Comparison of ENCODE assay signal across 8 mouse cellular contexts in the genomic region with DNA sequence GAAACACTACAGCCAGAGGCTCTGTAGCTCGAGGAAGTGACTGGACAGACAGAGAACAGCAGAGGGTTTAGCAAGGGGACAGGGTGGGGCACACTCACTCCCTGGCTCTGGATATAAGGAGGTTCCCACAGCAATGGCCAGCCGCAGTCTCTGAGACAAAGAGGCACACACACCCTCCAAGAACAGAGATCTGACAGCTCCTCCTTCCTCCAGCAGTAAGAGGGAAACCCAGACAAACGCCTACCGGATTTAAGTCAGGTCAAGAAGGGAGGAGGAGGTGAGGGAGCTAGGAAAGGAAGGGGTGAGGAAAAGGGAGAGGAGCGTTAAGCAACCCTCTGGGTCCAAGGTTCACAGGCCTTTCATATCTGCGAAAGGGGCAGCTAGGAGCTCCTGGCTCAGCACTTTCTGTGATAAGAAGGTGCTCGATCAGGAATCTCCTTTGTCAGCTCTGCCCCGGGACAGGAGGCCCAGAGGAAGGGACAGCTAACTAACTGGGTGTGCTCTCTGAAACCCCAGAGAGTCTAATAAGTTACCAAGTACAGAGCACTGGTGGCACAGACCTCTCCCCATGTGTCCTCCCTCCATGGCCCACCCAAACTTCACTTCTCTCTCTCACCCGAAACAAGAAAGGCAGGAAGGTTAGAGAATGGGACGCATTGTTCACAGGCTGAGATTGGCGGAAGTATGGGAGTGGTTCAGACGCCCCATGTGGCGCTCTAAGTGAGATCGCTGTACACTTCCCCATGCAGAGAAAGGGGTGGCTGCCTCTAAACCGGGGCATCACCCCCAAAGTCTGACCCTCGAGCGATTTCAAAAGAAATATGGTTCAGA. TPM values are rescaled to one million over a fixed set of nuclear protein-coding genes. Genes with fewer than 3 reads are reported as not detected.
DNase-seq lines count a peak whose midpoint lies in the region; ATAC-seq and TF ChIP-seq lines count a peak whose summit lies in the region.

No protein-coding gene starts in this region.

- H3K79me2 ChIP-seq in macrophage (ENCODE audit: inconsistent target): peaks cover 38% of the 10 kb centered on the region

- intact Hi-C loops in gastrocnemius, adult 2 months (cut with DNase I): loop anchor here (5.0 kb wide), 3 partner anchors 33 to 158 kb away; a partner anchor contains a TSS

- 32% methylated on average over 17 of the region's 17 CpGs for WGBS in heart, embryonic 14.5 days
- WGBS in kidney, postnatal 0 days: 36% methylated on average over 17 of the region's 17 CpGs
- WGBS in macrophage (ENCODE audit: missing documents): 28% methylated on average over 17 of the region's 17 CpGs

- H3K9me3 ChIP-seq in heart, embryonic 14.5 days (ENCODE audit: control insufficient read depth, low read length): no peaks in the 10 kb centered on the region
- H3K9me3 ChIP-seq in kidney, postnatal 0 days (replicated peaks; ENCODE audit: low read length): no peaks in the 10 kb centered on the region

- H3K4me3 ChIP-seq in gastrocnemius, adult 2 months: peak overlapping the region; percentile 55
- peak overlapping the region; percentile 3 to 17; a peak in 2 of 4 replicates for H3K4me3 ChIP-seq in heart, embryonic 14.5 days (ENCODE audit: control insufficient read depth in 1 of 2, insufficient read depth in 1 of 2, low read depth in 1 of 2, low read length in 2 of 2)
- H3K4me3 ChIP-seq in kidney, postnatal 0 days (replicated peaks; ENCODE audit: low read depth, low read length): no peak overlapping the region; the same call in 1 of the 2 replicates
- peak overlapping the region; percentile 12; the same call in 1 of the 2 replicates for H3K4me3 ChIP-seq in macrophage (ENCODE audit: inconsistent target)

- TF ChIP-seq CTCF in gastrocnemius, adult 2 months (IDR thresholded peaks at IDR 0.05): no peak
- TF ChIP-seq CTCF in kidney, postnatal 0 days (IDR thresholded peaks at IDR 0.05; ENCODE audit: low read depth): no peak

- H3K4me1 ChIP-seq in heart, embryonic 14.5 days (ENCODE audit: control insufficient read depth in 2 of 2, insufficient read depth in 2 of 2, low read length in 2 of 2): peaks cover 22 to 23% of the 10 kb centered on the region in 2 experiments
- peaks cover 21% of the 10 kb centered on the region for H3K4me1 ChIP-seq in kidney, postnatal 0 days (replicated peaks; ENCODE audit: insufficient read depth, low read length)

- ATAC-seq in heart, embryonic 14.5 days (ENCODE audit: insufficient number of reproducible peaks, insufficient read depth, low FRiP score, low read depth): peak; percentile 33
- ATAC-seq in kidney, postnatal 0 days (replicated peaks; ENCODE audit: low FRiP score, low read depth): peak; percentile 50; the same call in 1 of the 2 replicates
- ATAC-seq in cerebellum, adult (ENCODE audit: insufficient number of reproducible peaks, low FRiP score, low TSS enrichment): no peak

- H3K27me3 ChIP-seq in heart, embryonic 14.5 days (ENCODE audit: control insufficient read depth, insufficient read depth, low read length): no peaks in the 10 kb centered on the region
- no peaks in the 10 kb centered on the region for H3K27me3 ChIP-seq in kidney, postnatal 0 days (ENCODE audit: insufficient read depth, low read length)

- no peaks in the 10 kb centered on the region for H3K36me3 ChIP-seq in heart, embryonic 14.5 days (ENCODE audit: control insufficient read depth, insufficient read depth, low read length)
- no peaks in the 10 kb centered on the region for H3K36me3 ChIP-seq in kidney, postnatal 0 days (ENCODE audit: insufficient read depth, low read length)
- H3K36me3 ChIP-seq in macrophage (ENCODE audit: inconsistent target): no peaks in the 10 kb centered on the region

- peak overlapping the region; percentile 35 for H3K9ac ChIP-seq in heart, embryonic 14.5 days (ENCODE audit: low read length)
- peak overlapping the region; percentile 0; the same call in 1 of the 2 replicates for H3K9ac ChIP-seq in kidney, postnatal 0 days (ENCODE audit: low read depth, low read length)

- peak overlapping the region; percentile 45 for H3K4me2 ChIP-seq in heart, embryonic 14.5 days (ENCODE audit: low read length)
- peak overlapping the region; percentile 44 for H3K4me2 ChIP-seq in kidney, postnatal 0 days (ENCODE audit: low read length)

- peak overlapping the region; percentile 80 for H3K27ac ChIP-seq in gastrocnemius, adult 2 months
- H3K27ac ChIP-seq in heart, embryonic 14.5 days (replicated peaks in 1 of 2; ENCODE audit: control insufficient read depth in 1 of 2, insufficient read depth in 1 of 2, low read depth in 2 of 2, low read length in 2 of 2): peak overlapping the region; percentile 68 to 76
- H3K27ac ChIP-seq in kidney, postnatal 0 days: peak overlapping the region; percentile 77
- peak overlapping the region; percentile 82 for H3K27ac ChIP-seq in macrophage

- DNase-seq in gastrocnemius, adult 2 months: peak; percentile 51
- no peak for DNase-seq in gastrocnemius, postnatal 4 days (ENCODE audit: low spot score in 2 of 2)
- no peak for DNase-seq in kidney, postnatal 0 days (ENCODE audit: low spot score)
- no peak for DNase-seq in B cell, adult 2 months
- DNase-seq in layer of hippocampus, postnatal 25 days (ENCODE audit: extremely low spot score in 1 of 2, low spot score in 1 of 2): no peak

RNA-seq across cellular contexts. Expression of a gene that starts 7.4 kb away (rescaled TPM):
- total RNA-seq in gastrocnemius, adult 2 months (2021): 1 to 10 TPM in 1 of 2 experiments, under 1 TPM in 1; 0.56 to 2.0 TPM
- 1 to 10 TPM; 6.2 to 7.3 TPM for total RNA-seq in gastrocnemius, postnatal 4 days (2021)
- polyA plus RNA-seq in heart, embryonic 14.5 days (2014; fragmentation: Nextera tagmentation; extraction: Ambion mirVana): 10.0 and 10.9 TPM in 2 replicates
- polyA plus RNA-seq in kidney, postnatal 0 days (2015; fragmentation: Nextera tagmentation; extraction: Ambion mirVana): 27.8 and 36.4 TPM in 2 replicates
- total RNA-seq in macrophage (2018; cell fraction: chromatin; rRNA removed): 10 to 100 TPM; 15.0 to 82.0 (median 43.4) TPM
- total RNA-seq in macrophage (2018; cell fraction: cytosol; rRNA removed): 100 to 1,000 TPM in 1 of 26 experiments, 10 to 100 TPM in 25; 33.4 to 102 (median 60.1) TPM
- total RNA-seq in macrophage (2018; cell fraction: nucleus; rRNA removed): 10 to 100 TPM; 31.1 to 77.3 (median 52.1) TPM
- polyA plus RNA-seq in macrophage (2018): 39.3 to 48.7 TPM (median 48.3 TPM) in 3 replicates
- 1 to 10 TPM; 1.5 to 1.9 TPM for total RNA-seq in layer of hippocampus, postnatal 25 days (2021)

RNA-seq across cellular contexts. Expression of a gene that starts 16.5 kb away (rescaled TPM):
- 100 to 1,000 TPM; 102 to 111 TPM for total RNA-seq in gastrocnemius, adult 2 months (2021)
- total RNA-seq in gastrocnemius, postnatal 4 days (2021): 100 to 1,000 TPM; 151 to 166 TPM
- polyA plus RNA-seq in heart, embryonic 14.5 days (2014; fragmentation: Nextera tagmentation; extraction: Ambion mirVana): 266 and 307 TPM in 2 replicates
- 357 and 408 TPM in 2 replicates for polyA plus RNA-seq in kidney, postnatal 0 days (2015; fragmentation: Nextera tagmentation; extraction: Ambion mirVana)
- total RNA-seq in macrophage (2018; cell fraction: chromatin; rRNA removed): 100 to 1,000 TPM in 6 of 26 experiments, 10 to 100 TPM in 20; 17.6 to 207 (median 72.8) TPM
- total RNA-seq in macrophage (2018; cell fraction: cytosol; rRNA removed): 100 to 1,000 TPM; 115 to 228 (median 161) TPM
- 100 to 1,000 TPM in 4 of 26 experiments, 10 to 100 TPM in 22; 30.9 to 136 (median 67.5) TPM for total RNA-seq in macrophage (2018; cell fraction: nucleus; rRNA removed)
- 40.3 to 199 TPM (median 94.6 TPM) in 3 replicates for polyA plus RNA-seq in macrophage (2018)
- total RNA-seq in layer of hippocampus, postnatal 25 days (2021): 100 to 1,000 TPM; 112 TPM

RNA-seq across cellular contexts. Expression of a gene that starts 21.2 kb away (rescaled TPM):
- total RNA-seq in gastrocnemius, adult 2 months (2021): 10 to 100 TPM in 1 of 2 experiments, 1 to 10 TPM in 1; 8.5 to 14.0 TPM
- total RNA-seq in gastrocnemius, postnatal 4 days (2021): 100 to 1,000 TPM; 222 to 237 TPM
- polyA plus RNA-seq in heart, embryonic 14.5 days (2014; fragmentation: Nextera tagmentation; extraction: Ambion mirVana): 100 and 115 TPM in 2 replicates
- 107 and 114 TPM in 2 replicates for polyA plus RNA-seq in kidney, postnatal 0 days (2015; fragmentation: Nextera tagmentation; extraction: Ambion mirVana)
- total RNA-seq in macrophage (2018; cell fraction: chromatin; rRNA removed): 100 to 1,000 TPM in 17 of 26 experiments, 10 to 100 TPM in 7, 1 to 10 TPM in 2; 6.7 to 532 (median 155) TPM
- 100 to 1,000 TPM in 14 of 26 experiments, 10 to 100 TPM in 10, 1 to 10 TPM in 2; 9.2 to 351 (median 147) TPM for total RNA-seq in macrophage (2018; cell fraction: cytosol; rRNA removed)
- total RNA-seq in macrophage (2018; cell fraction: nucleus; rRNA removed): 100 to 1,000 TPM in 18 of 26 experiments, 10 to 100 TPM in 8; 13.6 to 816 (median 329) TPM
- polyA plus RNA-seq in macrophage (2018): 19.5 to 30.7 TPM (median 25.0 TPM) in 3 replicates
- total RNA-seq in layer of hippocampus, postnatal 25 days (2021): 10 to 100 TPM; 15.8 to 21.2 TPM

RNA-seq across cellular contexts. Expression of a gene that starts 49.6 kb away (rescaled TPM):
- 10 to 100 TPM; 49.1 to 54.6 TPM for total RNA-seq in gastrocnemius, adult 2 months (2021)
- total RNA-seq in gastrocnemius, postnatal 4 days (2021): 10 to 100 TPM; 67.8 to 85.9 TPM
- polyA plus RNA-seq in heart, embryonic 14.5 days (2014; fragmentation: Nextera tagmentation; extraction: Ambion mirVana): 73.4 and 82.3 TPM in 2 replicates
- 57.6 and 66.5 TPM in 2 replicates for polyA plus RNA-seq in kidney, postnatal 0 days (2015; fragmentation: Nextera tagmentation; extraction: Ambion mirVana)
- total RNA-seq in macrophage (2018; cell fraction: chromatin; rRNA removed): 100 to 1,000 TPM in 2 of 26 experiments, 10 to 100 TPM in 24; 16.9 to 118 (median 43.0) TPM
- total RNA-seq in macrophage (2018; cell fraction: cytosol; rRNA removed): 10 to 100 TPM; 18.0 to 46.5 (median 34.2) TPM
- 10 to 100 TPM; 15.1 to 86.6 (median 33.4) TPM for total RNA-seq in macrophage (2018; cell fraction: nucleus; rRNA removed)
- polyA plus RNA-seq in macrophage (2018): 29.2 to 46.0 TPM (median 33.9 TPM) in 3 replicates
- total RNA-seq in layer of hippocampus, postnatal 25 days (2021): 10 to 100 TPM; 50.1 to 57.6 TPM

RNA-seq across cellular contexts. Expression of a gene that starts 53.7 kb away (rescaled TPM):
- total RNA-seq in gastrocnemius, adult 2 months (2021): 10 to 100 TPM; 27.9 to 36.5 TPM
- total RNA-seq in gastrocnemius, postnatal 4 days (2021): 10 to 100 TPM; 39.0 to 42.9 TPM
- polyA plus RNA-seq in heart, embryonic 14.5 days (2014; fragmentation: Nextera tagmentation; extraction: Ambion mirVana): 40.6 and 47.8 TPM in 2 replicates
- 76.5 and 78.4 TPM in 2 replicates for polyA plus RNA-seq in kidney, postnatal 0 days (2015; fragmentation: Nextera tagmentation; extraction: Ambion mirVana)
- total RNA-seq in macrophage (2018; cell fraction: chromatin; rRNA removed): 100 to 1,000 TPM in 1 of 26 experiments, 10 to 100 TPM in 25; 19.0 to 108 (median 46.7) TPM
- 100 to 1,000 TPM in 4 of 26 experiments, 10 to 100 TPM in 22; 52.0 to 112 (median 79.2) TPM for total RNA-seq in macrophage (2018; cell fraction: cytosol; rRNA removed)
- 100 to 1,000 TPM in 13 of 26 experiments, 10 to 100 TPM in 13; 53.0 to 172 (median 101) TPM for total RNA-seq in macrophage (2018; cell fraction: nucleus; rRNA removed)
- 48.6 to 72.9 TPM (median 53.7 TPM) in 3 replicates for polyA plus RNA-seq in macrophage (2018)
- total RNA-seq in layer of hippocampus, postnatal 25 days (2021): 10 to 100 TPM; 32.1 to 34.6 TPM

Comparison
In these comparisons a context has a peak if more than half of its experiments do, and no peak if none do; other contexts are left out.
1. RNA of a gene that starts 21.2 kb away (total RNA-seq): 222 to 237 TPM in gastrocnemius, postnatal 4 days; 15.8 to 21.2 TPM in layer of hippocampus, postnatal 25 days and 8.5 to 14.0 TPM in gastrocnemius, adult 2 months; every median in the first group is over 10 times any median in the second.
2. Peak in every context shown above with its lines, with median percentiles within 50 percentile points of each other: H3K27ac ChIP-seq.